Mouse (Mus musculus) ES-E14 (cell line): ENCODE results near the gene Iqcd. TPM values are rescaled to one million over a fixed set of nuclear protein-coding genes. Genes with fewer than 3 reads are reported as not detected.

Source experiments
- DNase-seq: peaks from one replicate; pipeline ENCODE4 v3.0.0-alpha.2; 2013; ENCODE audit warnings: low read depth, low spot score
- H3K27ac ChIP-seq: 2 replicates; pipeline ENCODE4 v1.5.1; 2012; ENCODE audit warnings: low read depth, mild to moderate bottlenecking, low read length, moderate library complexity, mixed read lengths; ENCODE audit not compliant: poor library complexity, insufficient read depth, severe bottlenecking
- H3K36me3 ChIP-seq: 2 replicates; pipeline ENCODE4 v1.6.1; 2012; ENCODE audit warnings: mild to moderate bottlenecking, low read length, moderate library complexity, mixed read lengths; ENCODE audit not compliant: control insufficient read depth, poor library complexity, insufficient read depth, severe bottlenecking
- H3K4me1 ChIP-seq, 2 experiments: fragments of 150-350 bp in 1 of 2; sonication (generic) in 1 of 2; 2 replicates each; pipeline ENCODE4 v1.6.1; 2012; ENCODE audit warnings: low read length in 2 of 2, mild to moderate bottlenecking in 1 of 2, mixed read lengths in 1 of 2; ENCODE audit not compliant: control insufficient read depth in 2 of 2, insufficient read depth in 2 of 2, poor library complexity in 1 of 2
- H3K4me3 ChIP-seq, 2 experiments: fragments of 150-350 bp in 1 of 2; sonication (generic) in 1 of 2; 2 replicates each; pipeline ENCODE4 v1.5.1; 2012; ENCODE audit warnings: low read length in 2 of 2, low read depth in 1 of 2, mild to moderate bottlenecking in 1 of 2, mixed read lengths in 1 of 2; ENCODE audit not compliant: insufficient read depth in 1 of 2, poor library complexity in 1 of 2, severe bottlenecking in 1 of 2
- H3K9ac ChIP-seq: 2 replicates; pipeline ENCODE4 v1.6.1; 2012; ENCODE audit warnings: low read depth, mild to moderate bottlenecking, low read length, mixed read lengths; ENCODE audit not compliant: poor library complexity, insufficient read depth, severe bottlenecking
- H3K9me3 ChIP-seq: fragments of 150-350 bp; sonication (generic); 2 replicates; pipeline ENCODE4 v1.6.1; 2012; ENCODE audit warnings: low read depth, mild to moderate bottlenecking, low read length; ENCODE audit not compliant: control insufficient read depth, insufficient read depth
- CHD2 ChIP-seq: IDR thresholded peaks from 2 replicates; pipeline ENCODE4 v1.6.1; 2014; ENCODE audit warnings: mild to moderate bottlenecking, low read depth, low read length, inconsistent platforms
- HCFC1 ChIP-seq: IDR thresholded peaks from 2 replicates; pipeline ENCODE4 v1.6.1; 2012; ENCODE audit warnings: low read length, inconsistent platforms, borderline replicate concordance; ENCODE audit not compliant: insufficient read depth
- MAFK ChIP-seq: IDR thresholded peaks from 2 replicates; pipeline ENCODE4 v1.6.1; 2014; ENCODE audit warnings: mild to moderate bottlenecking, low read depth, low read length, inconsistent platforms; ENCODE audit not compliant: insufficient read depth
- ZC3H11A ChIP-seq: IDR thresholded peaks from 2 replicates; pipeline ENCODE4 v1.6.1; 2012; ENCODE audit warnings: low read depth, mild to moderate bottlenecking, inconsistent platforms, low read length, borderline replicate concordance
- ZNF384 ChIP-seq: IDR thresholded peaks from 2 replicates; pipeline ENCODE4 v1.6.1; 2012; ENCODE audit warnings: low read depth, low read length, inconsistent platforms
- in situ Hi-C, 2 experiments: fragments of 600-800 bp; cut with MboI; formaldehyde crosslinking; loops; one replicate each; pipeline ENCODE4 v1.15.1; 2025; ENCODE audit warnings: low sequenced_read_pairs in 2 of 2, inconsistent platforms in 1 of 2; ENCODE audit not compliant: unreplicated experiment in 2 of 2
- total RNA-seq: library from RNA; depleted of rRNA; stranded (reverse); fragments of 300-350 nt; gene quantifications from 2 replicates; pipeline ENCODE4 v1.2.3, GENCODE M21; 2012

Gene Iqcd
- total RNA-seq, 1 experiment: not detected

DNA sequence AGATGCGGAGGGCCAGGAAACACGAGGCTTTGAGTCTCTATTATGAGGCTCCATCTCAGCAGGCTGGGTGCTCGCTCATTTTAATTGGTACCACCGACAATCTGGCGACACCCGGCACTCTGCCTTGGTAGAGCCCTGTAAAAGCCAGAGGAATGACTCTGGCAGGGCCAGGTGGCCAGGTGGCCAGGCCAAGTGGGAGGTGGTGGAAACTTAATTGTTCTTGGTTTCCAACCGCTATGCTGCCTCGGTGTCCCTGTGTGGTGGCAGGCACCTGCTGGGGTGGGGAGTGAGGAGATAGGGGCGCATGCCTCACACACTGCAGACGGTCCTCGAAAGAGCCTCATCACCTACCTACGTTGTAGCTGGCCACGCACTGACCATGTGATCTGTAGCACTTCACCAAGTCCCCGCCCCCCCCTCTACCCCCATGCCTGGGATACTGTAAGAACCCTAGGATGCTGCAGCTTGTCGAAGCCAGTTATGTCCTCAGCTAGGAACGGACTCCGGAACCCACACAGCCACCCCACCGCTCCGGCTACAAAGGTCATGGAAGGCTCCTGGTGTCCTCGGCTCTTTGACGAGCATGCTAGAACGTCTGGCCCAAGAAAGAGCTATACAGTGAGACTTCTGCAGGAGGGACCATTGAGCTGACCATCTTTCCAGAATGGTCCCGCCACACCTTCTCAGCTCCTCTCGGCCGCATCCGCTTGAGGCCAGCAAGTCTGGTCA lies 8.8 kb upstream of the Iqcd start:
- Histone ChIP-seq H3K4me1 (peaks cover 2 to 25% of the 10 kb centered on the region in 2 experiments), H3K36me3 (no peaks in the 10 kb centered on the region), H3K9ac (no peak overlapping the region), H3K27ac (no peak overlapping the region), H3K4me3 (no peak overlapping the region), H3K9me3 (no peaks in the 10 kb centered on the region)
- no peak for DNase-seq
- in situ Hi-C loops: no loop called here
- TF ChIP-seq ZC3H11A (no peak), MAFK (no peak), CHD2 (no peak), HCFC1 (no peak), ZNF384 (no peak)

DNA sequence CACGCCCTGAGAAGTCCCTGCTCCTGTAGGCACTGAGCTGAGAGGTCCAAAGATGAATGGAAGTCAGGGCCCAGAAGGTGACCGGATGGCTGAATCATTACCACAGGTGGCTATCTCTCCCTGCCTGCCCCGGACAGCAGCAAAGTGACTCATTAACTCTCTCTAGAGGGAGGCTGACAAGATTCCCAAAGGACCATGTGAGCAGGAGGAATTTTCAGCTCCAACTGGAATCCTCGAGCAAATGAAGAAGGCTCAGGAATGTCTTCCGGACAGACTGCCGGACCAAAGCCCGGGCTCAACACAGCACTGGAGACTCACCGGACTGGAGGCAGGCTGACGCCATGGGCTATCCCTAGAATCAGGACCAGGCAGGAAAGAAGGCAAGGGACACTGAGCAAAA lies 6.8 kb upstream of the Iqcd start:
- no peak for DNase-seq
- in situ Hi-C loops: no loop called here
- H3K27ac ChIP-seq: no peak overlapping the region
- peaks cover 0 to 24% of the 10 kb centered on the region in 2 experiments; a peak in 3 of 4 replicates for H3K4me1 ChIP-seq
- no peak for TF ChIP-seq ZNF384
- no peak for TF ChIP-seq MAFK
- TF ChIP-seq ZC3H11A: no peak
- TF ChIP-seq CHD2: no peak
- TF ChIP-seq HCFC1: no peak
- no peaks in the 10 kb centered on the region for H3K36me3 ChIP-seq
- H3K9me3 ChIP-seq: no peaks in the 10 kb centered on the region
- H3K4me3 ChIP-seq: no peak overlapping the region
- H3K9ac ChIP-seq: no peak overlapping the region

DNA sequence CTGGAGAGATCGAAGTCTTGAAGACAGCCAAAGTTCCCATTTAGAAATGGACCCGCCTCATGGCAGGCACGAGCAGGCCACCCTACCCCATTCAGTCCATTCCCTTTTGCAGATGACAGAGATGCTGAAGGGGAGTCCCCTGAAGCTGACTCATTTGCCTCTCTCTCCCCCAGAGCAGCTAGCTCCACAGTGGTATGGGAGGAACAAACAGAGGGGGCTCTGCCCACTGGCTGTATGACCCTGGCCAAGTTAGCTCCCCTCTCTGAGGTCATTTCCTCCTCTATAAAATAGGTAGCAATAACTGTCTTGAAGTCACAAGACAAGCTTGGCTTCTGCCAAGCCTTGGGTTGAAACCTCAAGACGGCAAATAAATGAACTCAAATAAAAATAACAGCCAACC lies 5.3 kb upstream of the Iqcd start:
- in situ Hi-C loops: no loop called here
- H3K9me3 ChIP-seq: no peaks in the 10 kb centered on the region
- H3K4me3 ChIP-seq: no peak overlapping the region
- H3K27ac ChIP-seq: no peak overlapping the region
- H3K4me1 ChIP-seq: peaks cover 0 to 22% of the 10 kb centered on the region in 2 experiments; a peak in 3 of 4 replicates
- no peak for DNase-seq
- TF ChIP-seq MAFK: no peak
- TF ChIP-seq ZC3H11A: no peak
- no peak for TF ChIP-seq HCFC1
- no peak for TF ChIP-seq CHD2
- no peak for TF ChIP-seq ZNF384
- H3K36me3 ChIP-seq: no peaks in the 10 kb centered on the region
- no peak overlapping the region for H3K9ac ChIP-seq

DNA sequence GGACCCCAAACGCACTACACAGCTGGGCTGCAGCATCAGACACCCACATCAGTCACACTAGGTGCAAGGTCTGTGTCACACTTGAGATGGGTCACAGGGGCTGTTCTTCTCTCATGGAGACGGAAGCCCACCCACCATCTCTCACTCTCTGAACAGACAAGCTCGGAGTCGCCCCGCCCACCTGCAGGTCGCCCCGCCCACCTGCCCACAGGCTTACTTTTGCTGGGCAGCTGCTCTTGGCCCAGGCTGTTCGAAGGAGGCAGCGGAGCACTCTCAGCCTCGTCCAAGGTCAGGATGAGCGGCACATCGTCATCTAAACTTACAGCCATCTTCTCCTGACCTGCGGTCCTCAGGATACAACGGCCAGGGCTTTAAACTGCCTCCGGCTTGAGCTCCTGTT lies 3.8 kb upstream of the Iqcd start:
- TF ChIP-seq CHD2: no peak
- TF ChIP-seq ZNF384: no peak
- TF ChIP-seq ZC3H11A: no peak
- no peak for TF ChIP-seq HCFC1
- no peak for TF ChIP-seq MAFK
- H3K9ac ChIP-seq: no peak overlapping the region
- H3K4me3 ChIP-seq: no peak overlapping the region
- peaks cover 0 to 17% of the 10 kb centered on the region in 2 experiments; a peak in 3 of 4 replicates for H3K4me1 ChIP-seq
- no peak for DNase-seq
- in situ Hi-C loops: no loop called here
- H3K27ac ChIP-seq: no peak overlapping the region
- H3K9me3 ChIP-seq: no peaks in the 10 kb centered on the region
- H3K36me3 ChIP-seq: no peaks in the 10 kb centered on the region
